Mouse (Mus musculus) adrenal gland, adult 8-10 months (tissue): ENCODE data around the gene Def6. TPM values are rescaled to one million over a fixed set of nuclear protein-coding genes. Genes with fewer than 3 reads are reported as not detected.

Experiments used
- DNase-seq: peaks from one replicate; pipeline ENCODE4 v3.0.0; 2022
- total RNA-seq, 4 experiments: library from RNA; stranded (reverse); gene quantifications; 2 replicates each; pipeline ENCODE4 v1.2.4; 2022

Gene Def6
- total RNA-seq, 4 experiments from 2014 or later, result 2.6 to 3.4 (median 3.2) TPM

DNA sequence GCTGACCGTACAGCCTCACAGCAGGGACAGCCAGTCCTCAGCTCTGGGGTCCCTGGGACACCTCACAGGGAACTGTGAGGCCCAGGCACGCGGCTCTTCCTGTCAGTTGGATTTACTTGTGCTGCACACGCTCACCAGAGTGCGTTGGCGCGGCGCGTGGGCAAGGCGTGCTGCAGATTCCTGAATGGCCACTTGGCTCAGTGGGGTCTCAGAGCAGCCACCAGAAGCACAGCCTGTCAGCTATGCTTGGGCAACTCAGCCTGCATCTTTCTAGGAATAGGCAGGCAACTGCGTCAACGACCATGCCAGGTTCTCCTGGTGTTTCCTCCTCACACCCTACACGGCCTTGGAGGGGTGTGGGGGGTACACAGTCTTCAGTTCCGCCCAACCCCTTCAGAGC lies 69.6 kb downstream of the Def6 start:
- DNase-seq, result no peak

DNA sequence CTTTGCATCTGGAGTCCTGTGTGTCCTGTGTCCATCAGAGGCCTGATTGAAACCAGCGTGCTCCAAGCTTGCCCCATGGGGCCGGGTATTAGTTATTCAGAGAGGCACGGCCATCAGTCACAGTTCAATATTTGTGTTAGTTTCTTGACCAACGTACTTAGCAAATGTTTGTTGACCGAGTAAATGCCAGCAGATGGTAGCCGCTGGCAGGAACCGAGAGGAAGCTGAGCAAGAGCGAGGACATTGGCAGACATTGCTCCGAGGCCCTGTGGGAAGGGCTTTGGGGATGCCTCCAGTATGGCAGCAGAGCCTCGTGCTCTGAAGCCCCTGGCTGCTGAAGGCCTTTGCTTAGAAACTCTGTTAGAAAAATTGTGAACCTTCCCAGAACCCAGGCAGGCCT lies 70.1 kb downstream of the Def6 start:
- DNase-seq, result no peak

DNA sequence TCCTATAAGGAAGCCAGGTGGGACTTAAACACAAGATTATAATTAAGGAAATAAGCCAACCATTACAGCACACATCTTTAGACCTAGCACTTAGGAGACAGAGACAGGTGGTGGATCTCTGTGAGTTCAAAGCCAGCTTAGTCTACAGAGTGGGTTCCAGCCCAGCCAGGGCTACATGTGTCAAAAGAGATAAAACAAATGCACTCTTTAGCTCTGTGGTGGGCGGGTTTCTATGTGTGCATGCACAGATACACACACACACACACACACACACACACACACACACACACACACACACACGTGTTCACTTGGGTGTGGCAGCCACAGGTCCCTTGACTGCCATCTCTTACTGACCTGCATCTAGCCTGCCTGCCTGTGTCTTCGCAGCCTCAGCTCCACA lies 70.6 kb downstream of the Def6 start:
- DNase-seq, result no peak

Other genes starting within 250 kb of the Def6 start
- under 1 TPM in 1 of 4 experiments, not detected in 3; 0.46 TPM for gene Tcp11, start 127.1 kb upstream of the Def6 start, total RNA-seq
- gene Scube3, start 65.6 kb upstream of the Def6 start, total RNA-seq, result 10 to 100 TPM; 12.1 to 19.7 (median 15.9) TPM
- 10 to 100 TPM; 39.2 to 62.8 (median 49.0) TPM for gene Zfp523, start 30.6 kb upstream of the Def6 start, total RNA-seq
- gene Ppard, start 24.9 kb downstream of the Def6 start, total RNA-seq, result 10 to 100 TPM; 38.8 to 50.6 (median 45.4) TPM
- 10 to 100 TPM; 24.9 to 45.2 (median 36.2) TPM for gene Fance, start 105.7 kb downstream of the Def6 start, total RNA-seq
- 100 to 1,000 TPM; 742 to 804 (median 775) TPM for gene Rpl10a, start 120.7 kb downstream of the Def6 start, total RNA-seq
- gene Tead3, start 143.0 kb downstream of the Def6 start, total RNA-seq, result 10 to 100 TPM in 3 of 4 experiments, 1 to 10 TPM in 1; 8.5 to 21.1 (median 13.3) TPM
- gene Tulp1, start 157.4 kb downstream of the Def6 start, total RNA-seq, result under 1 TPM in 2 of 4 experiments, not detected in 2; 0.16 to 0.49 TPM